Mouse (Mus musculus): Measurements from ENCODE around the gene Fhit.

- no peak for TF ChIP-seq CTCF (IDR thresholded peaks at IDR 0.05; ENCODE audit: extremely low read depth, insufficient read length, insufficient replicate concordance, low read depth, low read length)
- no peak for TF ChIP-seq POLR2A (IDR thresholded peaks at IDR 0.05; ENCODE audit: low read depth, low read length)
These were observed 451.0 kb downstream of the Fhit start for GRCm38 (mm10) chr14:10710796-10711311.

Data from small intestine, adult 2 months (tissue).